Mouse (Mus musculus) heart, embryonic 16.5 days (tissue): ENCODE measurements around the gene Gm21954. TPM values are rescaled to one million over a fixed set of nuclear protein-coding genes. Genes with fewer than 3 reads are reported as not detected.

Source experiments
- ATAC-seq: fragments of 200-750 bp; cut with Nextera tagmentation; replicated peaks from 2 replicates; pipeline ENCODE4 v1.8.0; 2017; ENCODE audit warnings: moderate number of reproducible peaks; ENCODE audit not compliant: insufficient read depth, low FRiP score; ENCODE audit errors: extremely low read depth
- H3K27ac ChIP-seq: fragments of 300-500 bp; sonication (generic); 2 replicates; pipeline ENCODE4 v1.5.1; 2014; ENCODE audit warnings: mild to moderate bottlenecking, low read length, control low read depth, moderate library complexity
- H3K27me3 ChIP-seq: fragments of 300-500 bp; sonication (generic); 2 replicates; pipeline ENCODE4 v1.6.1; 2014; ENCODE audit warnings: low read length, mixed read lengths; ENCODE audit not compliant: control insufficient read depth, insufficient read depth
- H3K36me3 ChIP-seq: fragments of 300-500 bp; sonication (generic); 2 replicates; pipeline ENCODE4 v1.6.1; 2014; ENCODE audit not compliant: control insufficient read depth, insufficient read depth
- H3K4me1 ChIP-seq: fragments of 300-500 bp; sonication (generic); 2 replicates; pipeline ENCODE4 v1.6.1; 2014; ENCODE audit warnings: low read length, mixed read lengths; ENCODE audit not compliant: control insufficient read depth, insufficient read depth
- H3K4me2 ChIP-seq: fragments of 300-500 bp; sonication (generic); 2 replicates; pipeline ENCODE4 v1.6.1; 2014; ENCODE audit warnings: low read depth, mild to moderate bottlenecking, control low read depth, low read length
- H3K4me3 ChIP-seq: fragments of 300-500 bp; sonication (generic); 2 replicates; pipeline ENCODE4 v1.5.1; 2014; ENCODE audit warnings: mild to moderate bottlenecking, control low read depth, low read length
- H3K9ac ChIP-seq: fragments of 300-500 bp; sonication (generic); 2 replicates; pipeline ENCODE4 v1.6.1; 2014; ENCODE audit warnings: low read length, control low read depth
- H3K9me3 ChIP-seq: fragments of 300-500 bp; sonication (generic); replicated peaks from 2 replicates; pipeline ENCODE4 v1.6.1; 2016; ENCODE audit warnings: low read length; ENCODE audit not compliant: control insufficient read depth
- WGBS: fragments of 180-500 bp; shearing (Covaris S2); extraction: QIAGEN DNeasy Blood & Tissue Kit; methylation state at CpG from one replicate; pipeline ENCODE4 v1.1.7; 2014; 5-methylcytosine and 5-hydroxymethylcytosine counted together
- polyA plus RNA-seq: library from polyadenylated mRNA; unstranded; fragments of >200 nt; fragmentation: Nextera tagmentation; extraction: Ambion mirVana; gene quantifications from 2 replicates; pipeline ENCODE4 v1.2.1, GENCODE M21; 2015

Gm21954 gene
- not detected in 2 replicates for polyA plus RNA-seq

- Histone ChIP-seq H3K9ac (no peak within 1 kb of the TSS), H3K27ac (no peak within 1 kb of the TSS), H3K4me1 (no peaks in the 10 kb centered on the region), H3K27me3 (no peaks in the 10 kb centered on the region), H3K9me3 (no peaks in the 10 kb centered on the region), H3K4me2 (no peak within 1 kb of the TSS), H3K4me3 (no peak within 1 kb of the TSS), H3K36me3 (no peaks in the 10 kb centered on the region)
- ATAC-seq, result no peak
- 90% methylated on average over 2 of the region's 2 CpGs for WGBS
These were observed at the start of gene Gm21954 for GRCm38 (mm10) chr3:55472110-55472509. TSS of gene Gm21954 (minus strand) at chr3:55472210.

- Histone ChIP-seq H3K4me1 (no peaks in the 10 kb centered on the region), H3K27ac (no peak overlapping the region), H3K9me3 (no peaks in the 10 kb centered on the region), H3K4me2 (no peak overlapping the region), H3K27me3 (no peaks in the 10 kb centered on the region), H3K9ac (no peak overlapping the region), H3K36me3 (no peaks in the 10 kb centered on the region), H3K4me3 (no peak overlapping the region)
- WGBS, result 78% methylated on average over 8 of the region's 8 CpGs
- ATAC-seq, result no peak
These were observed 49.8 kb upstream of the Gm21954 start for GRCm38 (mm10) chr3:55521776-55522175.

GRCm38 (mm10) chr3:55520240-55521180 is 48.5 kb upstream of the Gm21954 start:
- ATAC-seq, result no peak; the same call in 1 of the 2 replicates
- H3K9ac ChIP-seq, result no peak overlapping the region
- H3K27ac ChIP-seq, result no peak overlapping the region
- H3K36me3 ChIP-seq, result no peaks in the 10 kb centered on the region
- no peak overlapping the region for H3K4me3 ChIP-seq
- H3K4me1 ChIP-seq, result no peaks in the 10 kb centered on the region
- peak overlapping the region; percentile 25; the same call in 1 of the 2 replicates for H3K4me2 ChIP-seq
- H3K27me3 ChIP-seq, result no peaks in the 10 kb centered on the region
- no peaks in the 10 kb centered on the region for H3K9me3 ChIP-seq
- 20% methylated on average over 12 of the region's 12 CpGs for WGBS

- no peaks in the 10 kb centered on the region for H3K27me3 ChIP-seq
- H3K27ac ChIP-seq, result no peak overlapping the region
- H3K9me3 ChIP-seq, result no peaks in the 10 kb centered on the region
- no peaks in the 10 kb centered on the region for H3K4me1 ChIP-seq
- no peaks in the 10 kb centered on the region for H3K36me3 ChIP-seq
- H3K9ac ChIP-seq, result no peak overlapping the region
- no peak for ATAC-seq
- 61% methylated on average over 17 of the region's 17 CpGs for WGBS
- H3K4me3 ChIP-seq, result peak overlapping the region; percentile 23
- H3K4me2 ChIP-seq, result peak overlapping the region; percentile 36
These were observed 45.5 kb upstream of the Gm21954 start for GRCm38 (mm10) chr3:55517454-55518014.

- H3K4me3 ChIP-seq, result no peak overlapping the region
- no peaks in the 10 kb centered on the region for H3K4me1 ChIP-seq
- H3K27me3 ChIP-seq, result no peaks in the 10 kb centered on the region
- WGBS, result 84% methylated on average over 5 of the region's 5 CpGs
- H3K27ac ChIP-seq, result no peak overlapping the region
- H3K9ac ChIP-seq, result no peak overlapping the region
- ATAC-seq, result no peak
- no peaks in the 10 kb centered on the region for H3K9me3 ChIP-seq
- no peak overlapping the region for H3K4me2 ChIP-seq
- H3K36me3 ChIP-seq, result no peaks in the 10 kb centered on the region
These were observed 44.0 kb upstream of the Gm21954 start for GRCm38 (mm10) chr3:55515966-55516365.

GRCm38 (mm10) chr3:55511658-55512057 is 39.6 kb upstream of the Gm21954 start:
- WGBS, result 54% methylated on average over 6 of the region's 6 CpGs
- no peak overlapping the region for H3K9ac ChIP-seq
- no peak overlapping the region for H3K27ac ChIP-seq
- H3K4me2 ChIP-seq, result no peak overlapping the region
- no peaks in the 10 kb centered on the region for H3K4me1 ChIP-seq
- no peaks in the 10 kb centered on the region for H3K9me3 ChIP-seq
- H3K27me3 ChIP-seq, result no peaks in the 10 kb centered on the region
- H3K4me3 ChIP-seq, result no peak overlapping the region
- H3K36me3 ChIP-seq, result no peaks in the 10 kb centered on the region
- no peak for ATAC-seq

- WGBS, result 63% methylated on average over 7 of the region's 7 CpGs
These were observed 38.2 kb upstream of the Gm21954 start for GRCm38 (mm10) chr3:55510198-55510597.

GRCm38 (mm10) chr3:55499298-55499697 is 27.3 kb upstream of the Gm21954 start:
- no peak overlapping the region for H3K4me2 ChIP-seq
- 89% methylated on average over 7 of the region's 7 CpGs for WGBS
- no peak for ATAC-seq

More at GRCm38 (mm10) chr3:55510198-55510597, 38.2 kb upstream of the Gm21954 start:
- Histone ChIP-seq H3K4me1 (no peaks in the 10 kb centered on the region), H3K9ac (no peak overlapping the region), H3K4me2 (no peak overlapping the region), H3K4me3 (no peak overlapping the region), H3K9me3 (0 out of 2 replicates have a peak, but pooled peaks cover 2% of the 10 kb centered on the region), H3K27ac (no peak overlapping the region), H3K36me3 (no peaks in the 10 kb centered on the region), H3K27me3 (no peaks in the 10 kb centered on the region)
- no peak for ATAC-seq

GRCm38 (mm10) chr3:55496462-55496941 is 24.5 kb upstream of the Gm21954 start:
- ATAC-seq, result no peak
- 82% methylated on average over 9 of the region's 9 CpGs for WGBS
- H3K4me2 ChIP-seq, result no peak overlapping the region
- H3K9ac ChIP-seq, result no peak overlapping the region
- no peaks in the 10 kb centered on the region for H3K9me3 ChIP-seq
- no peaks in the 10 kb centered on the region for H3K36me3 ChIP-seq
- H3K27me3 ChIP-seq, result no peaks in the 10 kb centered on the region
- H3K4me3 ChIP-seq, result no peak overlapping the region
- H3K27ac ChIP-seq, result no peak overlapping the region
- H3K4me1 ChIP-seq, result no peaks in the 10 kb centered on the region

More at GRCm38 (mm10) chr3:55499298-55499697, 27.3 kb upstream of the Gm21954 start:
- Histone ChIP-seq H3K27me3 (no peaks in the 10 kb centered on the region), H3K4me3 (no peak overlapping the region), H3K4me1 (no peaks in the 10 kb centered on the region), H3K9ac (no peak overlapping the region), H3K27ac (no peak overlapping the region), H3K36me3 (no peaks in the 10 kb centered on the region), H3K9me3 (no peaks in the 10 kb centered on the region)
